Comparison of ENCODE assay signal across 9 mouse cellular contexts in genomic region chr10:84886221-84886627, GRCm38 (mm10). TPM values are rescaled to one million over a fixed set of nuclear protein-coding genes. Genes with fewer than 3 reads are reported as not detected.
A peak's percentile ranks its signal among the peaks of the same experiment; 100 is the strongest.
DNase-seq lines count a peak whose midpoint lies in the region; ATAC-seq lines count a peak whose summit lies in the region.
"Had no signal": no experiment of that assay in that cellular context is flagged by ENCODE, and none has a peak within 500 bp of the region (broad histone marks: within the 10 kb centered on the region; RNA-seq: fewer than 3 reads in every experiment).

No protein-coding gene starts in this region.

- H3K36me3 ChIP-seq in heart, embryonic 11.5 days (ENCODE audit: control insufficient read depth, insufficient read depth, low read length), result no peaks in the 10 kb centered on the region
- H3K36me3 ChIP-seq in midbrain, embryonic 16.5 days (ENCODE audit: control insufficient read depth, insufficient read depth, low read length), result no peaks in the 10 kb centered on the region
- H3K36me3 ChIP-seq: midbrain, embryonic 13.5 days had no signal

- H3K27me3 ChIP-seq in heart, embryonic 11.5 days (ENCODE audit: control insufficient read depth, insufficient read depth, low read length), result 0 out of 2 replicates have a peak, but pooled peaks cover 3% of the 10 kb centered on the region
- no peaks in the 10 kb centered on the region for H3K27me3 ChIP-seq in midbrain, embryonic 16.5 days (ENCODE audit: control insufficient read depth, insufficient read depth, low read depth, low read length)
- H3K27me3 ChIP-seq: midbrain, embryonic 13.5 days had no signal

- WGBS in heart, embryonic 11.5 days (ENCODE audit: insufficient replicate concordance), result 25% methylated on average over 6 of the region's 6 CpGs
- WGBS in midbrain, embryonic 16.5 days, result 51% methylated on average over 6 of the region's 6 CpGs

- H3K4me3 ChIP-seq in heart, embryonic 11.5 days (ENCODE audit: low read depth, low read length), result no peak overlapping the region
- no peak overlapping the region for H3K4me3 ChIP-seq in midbrain, embryonic 16.5 days (ENCODE audit: low read depth, low read length)
- H3K4me3 ChIP-seq: midbrain, embryonic 13.5 days had no signal

- H3K27ac ChIP-seq in heart, embryonic 11.5 days (ENCODE audit: low read depth, low read length), result no peak overlapping the region
- H3K27ac ChIP-seq in midbrain, embryonic 16.5 days (ENCODE audit: low read length), result no peak overlapping the region
- H3K27ac ChIP-seq: midbrain, embryonic 13.5 days had no signal

- H3K4me2 ChIP-seq in heart, embryonic 11.5 days, result no peak overlapping the region
- no peak overlapping the region for H3K4me2 ChIP-seq in midbrain, embryonic 16.5 days (ENCODE audit: low read length)
- H3K4me2 ChIP-seq: midbrain, embryonic 13.5 days had no signal

- 0 out of 2 replicates have a peak, but pooled peaks have one; percentile 35 for ATAC-seq in heart, embryonic 11.5 days (replicated peaks; ENCODE audit: insufficient number of reproducible peaks, low FRiP score, low TSS enrichment)
- ATAC-seq in midbrain, embryonic 16.5 days, result no peak
- ATAC-seq: midbrain, embryonic 13.5 days had no signal

- H3K4me1 ChIP-seq in heart, embryonic 11.5 days (ENCODE audit: control insufficient read depth, insufficient read depth, low read length), result no peaks in the 10 kb centered on the region
- peaks cover 3% of the 10 kb centered on the region; the same call in 1 of the 2 replicates for H3K4me1 ChIP-seq in midbrain, embryonic 16.5 days (ENCODE audit: control insufficient read depth, insufficient read depth, low read length)

- DNase-seq in ZHBTc4 (ENCODE audit: low read depth, low spot score), result peak; percentile 77
- peak; percentile 33 to 65 for DNase-seq in kidney, postnatal 25 days
- peak; percentile 56 for DNase-seq in lung, postnatal 36 days
- DNase-seq in cerebellum, postnatal 4 days (ENCODE audit: low spot score in 2 of 2), result no peak
- DNase-seq in thymus, postnatal 14 days, result no peak
- no peak for DNase-seq in adrenal gland, adult (ENCODE audit: inconsistent age in 2 of 2, low spot score in 1 of 2)

- no peaks in the 10 kb centered on the region for H3K9me3 ChIP-seq in heart, embryonic 11.5 days (replicated peaks; ENCODE audit: control insufficient read depth, low read length)
- H3K9me3 ChIP-seq in midbrain, embryonic 16.5 days (replicated peaks; ENCODE audit: control insufficient read depth, low read length, poor library complexity, severe bottlenecking), result no peaks in the 10 kb centered on the region
- H3K9me3 ChIP-seq: midbrain, embryonic 13.5 days had no signal

- H3K9ac ChIP-seq in heart, embryonic 11.5 days (ENCODE audit: low read depth, low read length), result no peak overlapping the region
- H3K9ac ChIP-seq in midbrain, embryonic 16.5 days (ENCODE audit: low read depth, low read length), result no peak overlapping the region
- H3K9ac ChIP-seq: midbrain, embryonic 13.5 days had no signal

RNA-seq across cellular contexts. Expression of gene Ric8b, which starts 31.2 kb away (rescaled TPM):
- 17.1 and 18.9 TPM in 2 replicates for polyA plus RNA-seq in heart, embryonic 11.5 days (2014; fragmentation: Nextera tagmentation; extraction: Ambion mirVana)
- polyA plus RNA-seq in midbrain, embryonic 16.5 days (2015; fragmentation: Nextera tagmentation; extraction: Ambion mirVana), result 49.3 and 51.0 TPM in 2 replicates

Comparison
In these comparisons a context has a peak if more than half of its experiments do, and no peak if none do; other contexts are left out.
1. DNase-seq: peak in ZHBTc4 (single experiment), kidney, postnatal 25 days (2 of 2) and lung, postnatal 36 days (single experiment); none in cerebellum, postnatal 4 days (0 of 2), thymus, postnatal 14 days (single experiment) and adrenal gland, adult (0 of 2).